Mouse (Mus musculus): ENCODE measurements around the gene Wwox. TPM values are rescaled to one million over a fixed set of nuclear protein-coding genes. Genes with fewer than 3 reads are reported as not detected.

Gene Wwox
- total RNA-seq, 2 experiments from 2014 or later = 4.9 to 5.4 TPM

DNA sequence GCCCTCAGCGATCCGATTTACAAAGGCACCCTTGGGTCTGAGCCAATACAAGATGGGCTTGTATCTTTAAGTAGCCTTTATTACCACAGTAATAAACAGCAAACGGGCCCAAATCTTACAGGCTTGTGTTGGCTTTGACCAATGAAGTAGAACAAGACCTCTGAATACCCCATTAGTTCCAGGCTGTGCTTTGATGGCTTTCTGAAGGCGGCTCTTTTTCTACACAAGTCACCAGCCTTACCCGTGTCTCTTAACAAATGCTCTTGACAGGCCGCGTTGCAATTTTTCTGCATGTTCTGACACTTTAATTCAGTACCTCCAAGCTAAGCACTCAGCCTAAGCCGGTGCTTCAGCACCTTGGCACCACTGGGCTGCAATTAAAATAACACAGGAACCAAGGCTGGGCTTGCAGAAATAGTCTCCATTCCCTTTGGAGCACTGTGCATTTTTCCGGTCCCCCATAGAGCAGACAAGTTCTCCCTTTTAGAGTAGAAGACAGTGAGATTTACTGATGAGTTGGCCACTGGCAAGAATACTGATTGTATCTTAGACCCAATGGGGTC is 804.1 kb downstream of the Wwox start:
- no peak for ATAC-seq (ENCODE audit: poor library complexity, severe bottlenecking)

GRCm38 (mm10) chr8:115249688-115250366 is 810.4 kb downstream of the Wwox start:
- ATAC-seq (ENCODE audit: poor library complexity, severe bottlenecking) = no peak

- no peak for ATAC-seq (ENCODE audit: poor library complexity, severe bottlenecking)
These were observed 816.1 kb downstream of the Wwox start for GRCm38 (mm10) chr8:115255550-115255949.

DNA sequence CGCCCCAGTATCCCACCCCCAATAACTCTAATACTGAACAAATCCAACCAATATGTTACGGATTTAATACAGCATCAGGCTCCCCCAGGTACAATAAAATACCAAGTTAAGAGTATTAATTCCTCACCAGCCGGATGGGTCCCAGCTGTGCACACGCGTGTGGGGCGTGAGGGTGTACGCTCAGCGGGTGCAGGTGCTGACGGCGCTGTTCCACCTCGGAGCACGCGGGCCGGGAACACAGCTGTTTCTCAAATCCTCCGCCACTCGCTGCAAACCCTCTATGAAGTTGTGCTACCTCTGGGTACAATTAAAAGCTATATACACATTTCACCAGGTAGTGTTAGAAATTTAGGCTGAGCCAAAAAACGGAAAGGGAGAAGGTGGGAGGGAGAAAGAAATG is 818.0 kb downstream of the Wwox start:
- no peak for ATAC-seq (ENCODE audit: poor library complexity, severe bottlenecking)

DNA sequence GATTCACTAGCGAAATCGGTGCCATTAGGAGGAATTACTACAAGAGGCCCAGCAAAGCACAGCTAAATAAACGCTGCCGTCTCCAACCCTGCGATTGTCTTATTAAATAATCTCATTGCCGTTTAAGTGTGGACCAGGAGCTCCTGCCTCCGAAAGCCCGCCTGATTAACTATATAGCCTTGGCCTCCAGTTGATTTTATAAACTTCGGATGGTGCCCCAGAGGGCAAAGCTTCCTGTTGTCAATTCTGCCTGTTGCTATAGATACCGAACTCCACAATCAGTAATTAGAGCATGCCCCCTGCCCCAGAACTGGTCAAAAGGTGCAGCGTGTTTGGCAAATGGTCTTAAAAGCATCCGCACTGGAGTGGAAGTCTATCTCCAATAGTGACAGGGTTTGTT is 820.4 kb downstream of the Wwox start:
- no peak for ATAC-seq (ENCODE audit: poor library complexity, severe bottlenecking)

- ATAC-seq (ENCODE audit: poor library complexity, severe bottlenecking) = no peak
These were observed 827.7 kb downstream of the Wwox start for GRCm38 (mm10) chr8:115267196-115267595.

- peak; percentile 75 for ATAC-seq (ENCODE audit: poor library complexity, severe bottlenecking)
These were observed 830.1 kb downstream of the Wwox start for GRCm38 (mm10) chr8:115269601-115270000.

DNA sequence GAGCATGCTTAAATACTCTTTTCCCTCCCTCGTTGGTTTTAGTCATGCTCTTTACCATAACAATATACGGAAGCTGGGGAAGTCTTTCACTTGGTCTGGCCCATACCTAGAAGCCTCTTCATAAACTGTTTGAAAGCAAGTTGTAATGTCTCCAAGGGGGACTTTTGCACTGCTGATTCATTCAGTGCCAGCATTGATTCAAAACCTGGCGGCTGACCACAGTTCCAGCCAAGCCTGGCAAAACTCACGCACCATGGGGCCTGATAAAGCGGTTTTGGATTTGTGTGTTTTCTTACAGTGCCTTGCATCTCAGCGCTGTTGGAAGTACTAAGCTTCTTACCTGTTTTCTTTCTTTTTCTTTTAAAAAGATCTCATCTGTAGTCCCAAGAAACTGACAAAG is 834.5 kb downstream of the Wwox start:
- no peak for ATAC-seq (ENCODE audit: poor library complexity, severe bottlenecking)

DNA sequence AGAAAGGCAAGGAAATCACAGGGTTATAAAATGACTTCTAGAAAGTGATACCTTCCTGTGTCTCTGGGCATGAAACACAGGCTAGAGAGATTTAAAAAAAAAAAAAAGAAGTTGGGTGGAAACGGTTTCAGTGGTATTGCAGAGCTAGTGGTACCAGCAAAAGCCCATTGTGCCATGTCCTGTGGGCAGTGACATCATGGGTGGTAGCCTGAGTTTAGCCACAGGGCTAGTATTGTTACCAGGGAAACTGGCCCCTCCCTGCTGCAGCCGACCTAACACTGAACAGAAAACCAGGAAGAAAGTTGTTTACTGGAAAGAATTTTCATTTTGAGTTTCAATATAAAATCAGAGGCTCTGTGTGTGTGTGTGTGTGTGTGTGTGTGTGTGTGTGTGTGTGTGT is 836.8 kb downstream of the Wwox start:
- ATAC-seq (ENCODE audit: poor library complexity, severe bottlenecking) = peak; percentile 98

- ATAC-seq (ENCODE audit: poor library complexity, severe bottlenecking) = no peak
These were observed 838.8 kb downstream of the Wwox start for GRCm38 (mm10) chr8:115278291-115278690.

DNA sequence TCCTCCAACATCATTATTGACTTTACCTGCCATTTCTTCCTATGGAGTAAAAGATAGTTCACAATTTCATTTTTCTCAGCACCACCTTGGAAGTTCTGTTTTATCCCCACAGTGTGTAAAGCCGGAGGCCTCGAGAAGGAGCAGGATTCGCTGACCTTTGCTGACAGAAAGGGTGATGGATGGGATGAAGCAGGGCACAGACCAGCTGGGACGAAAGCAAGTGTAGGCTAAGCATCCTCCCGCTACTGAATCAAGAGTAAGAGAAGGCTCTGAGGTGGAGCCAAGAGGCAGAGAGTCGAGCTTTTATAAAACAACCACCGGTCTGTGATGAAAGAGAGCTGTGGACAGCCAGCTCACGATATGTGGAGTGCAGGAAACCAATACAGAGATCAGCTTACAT is 850.8 kb downstream of the Wwox start:
- ATAC-seq (ENCODE audit: poor library complexity, severe bottlenecking) = no peak

DNA sequence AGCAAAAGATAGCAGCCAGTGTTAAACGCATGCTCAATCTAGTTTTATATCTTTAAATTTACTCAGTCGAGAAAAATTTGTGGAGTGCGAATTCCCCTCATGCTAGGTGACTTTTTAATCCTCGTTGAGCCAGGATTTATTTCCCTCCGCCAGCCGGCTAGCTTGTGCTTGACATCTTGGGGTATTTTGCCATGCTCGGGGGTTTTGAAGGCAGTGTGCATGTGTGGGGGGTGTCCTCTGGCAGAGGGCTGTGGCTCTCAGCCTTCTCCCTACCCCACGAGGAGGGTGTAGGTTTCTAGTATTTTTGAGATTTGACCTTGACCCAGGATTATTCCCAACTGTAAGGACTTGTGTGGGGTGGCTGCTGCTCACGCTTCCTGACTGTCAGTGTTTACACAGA is 857.3 kb downstream of the Wwox start:
- no peak for ATAC-seq (ENCODE audit: poor library complexity, severe bottlenecking)

DNA sequence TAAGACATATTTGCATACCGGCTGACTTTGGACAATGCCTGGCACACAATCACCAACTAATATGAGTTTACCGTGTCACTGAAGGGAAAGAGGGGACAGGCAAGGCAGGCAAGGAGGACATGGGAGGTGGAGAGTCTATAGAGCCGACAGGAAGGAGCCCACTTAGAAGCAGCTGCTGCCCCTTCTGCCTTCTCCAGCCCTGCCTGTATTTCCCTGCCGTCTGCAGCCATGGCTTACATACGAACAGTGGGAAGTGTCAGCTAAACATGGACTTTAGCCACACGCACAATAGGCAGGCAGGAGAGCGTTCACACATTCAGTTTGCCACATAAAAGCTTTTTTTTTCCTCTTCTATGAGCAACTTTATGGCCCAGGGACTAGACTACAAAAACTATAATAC is 863.0 kb downstream of the Wwox start:
- no peak for ATAC-seq (ENCODE audit: poor library complexity, severe bottlenecking)

GRCm38 (mm10) chr8:115307412-115307811 is 868.0 kb downstream of the Wwox start:
- peak; percentile 80 for ATAC-seq (ENCODE audit: poor library complexity, severe bottlenecking)

- ATAC-seq (ENCODE audit: poor library complexity, severe bottlenecking) = peak; percentile 47; the same call in 1 of the 2 replicates
These were observed 871.5 kb downstream of the Wwox start for GRCm38 (mm10) chr8:115311003-115311402.

- no peak for ATAC-seq (ENCODE audit: poor library complexity, severe bottlenecking)
These were observed 872.9 kb downstream of the Wwox start for GRCm38 (mm10) chr8:115312371-115312770.

DNA sequence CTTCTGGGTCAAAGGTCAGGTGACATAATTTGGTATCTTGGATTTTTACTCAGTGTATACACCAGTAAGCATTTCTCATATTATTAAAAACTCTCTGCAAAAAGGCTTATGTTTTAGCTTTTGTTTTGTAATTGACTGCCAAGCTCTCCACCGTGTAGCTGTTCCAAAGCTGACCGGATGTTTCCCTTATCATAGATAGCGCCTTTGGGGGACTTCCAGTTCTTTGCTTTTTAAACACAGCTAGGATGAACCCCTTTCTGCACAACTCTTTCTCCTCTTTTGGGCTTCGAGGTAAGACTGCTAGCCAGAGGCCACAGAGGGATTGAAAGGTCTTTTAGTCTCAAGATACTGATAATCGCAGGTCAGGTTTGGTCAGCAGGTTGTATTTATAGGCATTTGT is 883.0 kb downstream of the Wwox start:
- no peak for ATAC-seq (ENCODE audit: poor library complexity, severe bottlenecking)

DNA sequence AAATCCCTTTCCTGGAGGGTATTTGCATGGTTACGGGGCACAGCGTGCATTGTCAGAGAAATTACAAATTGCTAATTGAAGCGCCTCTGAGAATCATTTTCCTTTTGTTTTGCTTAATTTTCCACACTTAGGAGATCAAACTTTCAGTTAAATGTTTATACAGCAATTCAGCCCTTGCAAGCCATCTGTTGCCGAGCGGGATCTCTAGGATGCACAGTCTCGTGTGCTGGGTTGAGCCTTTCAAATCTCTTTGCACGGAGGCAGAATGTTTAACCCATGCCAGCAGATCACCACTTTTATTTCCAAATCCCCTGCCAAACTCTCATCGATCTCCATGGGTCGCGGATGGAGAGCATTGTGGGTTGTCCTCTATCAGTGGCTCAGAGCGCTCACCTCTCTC is 891.2 kb downstream of the Wwox start:
- no peak for ATAC-seq (ENCODE audit: poor library complexity, severe bottlenecking)

DNA sequence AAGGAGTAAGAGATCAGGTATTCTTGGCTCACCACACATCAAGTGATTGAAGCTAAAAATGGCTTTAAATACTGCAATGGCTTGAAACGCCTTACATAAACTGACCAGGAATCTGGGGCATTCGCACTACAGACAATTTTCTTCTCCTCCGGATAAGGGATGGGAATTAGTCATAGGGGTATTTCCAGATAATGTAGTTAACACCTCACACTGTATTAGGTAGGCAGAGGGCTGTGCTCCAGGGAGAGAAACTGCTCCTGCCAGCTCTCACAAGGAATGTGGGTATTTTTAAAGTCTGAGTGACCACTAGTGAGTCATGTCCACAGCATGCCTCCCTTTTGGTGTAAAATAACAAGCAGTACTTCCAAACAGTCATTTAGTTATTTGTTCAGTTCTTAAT is 894.5 kb downstream of the Wwox start:
- no peak for ATAC-seq (ENCODE audit: poor library complexity, severe bottlenecking)

GRCm38 (mm10) chr8:115336361-115336760 is 896.9 kb downstream of the Wwox start:
- no peak for ATAC-seq (ENCODE audit: poor library complexity, severe bottlenecking)

- no peak for ATAC-seq (ENCODE audit: poor library complexity, severe bottlenecking)
These were observed 909.2 kb downstream of the Wwox start for GRCm38 (mm10) chr8:115348704-115349103.

- ATAC-seq (ENCODE audit: poor library complexity, severe bottlenecking) = no peak
These were observed 911.3 kb downstream of the Wwox start for GRCm38 (mm10) chr8:115350707-115351106.
